In the genomic region with DNA sequence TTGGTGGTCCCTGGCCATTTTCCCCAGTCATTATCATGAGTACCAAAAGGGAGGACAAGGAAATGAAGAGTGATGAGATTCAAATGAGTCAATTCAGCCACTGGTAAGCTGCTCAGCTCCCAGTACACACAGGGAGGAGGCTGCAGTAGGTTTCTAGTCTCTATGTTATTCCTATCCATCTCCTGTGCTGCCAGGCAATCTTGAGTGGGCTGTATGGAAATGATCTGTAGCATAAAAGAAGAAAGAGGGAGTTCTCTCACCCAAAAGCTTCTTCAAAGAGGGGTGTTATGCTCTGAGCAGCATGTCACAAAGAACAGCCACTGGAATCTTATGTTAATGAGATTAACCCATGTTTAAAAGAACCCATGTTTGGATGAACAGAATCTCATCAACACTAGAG, we compare ENCODE assay signal across 19 mouse cellular contexts.
A peak's percentile ranks its signal among the peaks of the same experiment; 100 is the strongest.
DNase-seq lines count a peak whose midpoint lies in the region; TF ChIP-seq lines count a peak whose summit lies in the region.
"Had no signal": no experiment of that assay in that cellular context is flagged by ENCODE, and none has a peak within 500 bp of the region (broad histone marks: within the 10 kb centered on the region; RNA-seq: fewer than 3 reads in every experiment).

No protein-coding gene starts in this region.

- no peaks in the 10 kb centered on the region for H3K9me3 ChIP-seq in hindbrain, embryonic 10.5 days
- H3K9me3 ChIP-seq: embryonic facial prominence, embryonic 15.5 days; forebrain, embryonic 10.5 days; heart, embryonic 10.5 days; hindbrain, embryonic 15.5 days had no signal

- peak overlapping the region; percentile 41 for H3K27ac ChIP-seq in left cerebral cortex, adult 2 months
- no peak overlapping the region for H3K27ac ChIP-seq in hindbrain, embryonic 10.5 days
- H3K27ac ChIP-seq: embryonic facial prominence, embryonic 15.5 days; forebrain, embryonic 10.5 days; heart, embryonic 10.5 days; hindbrain, embryonic 15.5 days had no signal

- no peak for TF ChIP-seq CTCF in left cerebral cortex, adult 2 months (IDR thresholded peaks at IDR 0.05)

- H3K36me3 ChIP-seq in hindbrain, embryonic 10.5 days, result no peaks in the 10 kb centered on the region
- H3K36me3 ChIP-seq: embryonic facial prominence, embryonic 15.5 days; forebrain, embryonic 10.5 days; heart, embryonic 10.5 days; hindbrain, embryonic 15.5 days had no signal

- intact Hi-C loops in left cerebral cortex, adult 2 months (cut with DNase I), result loop anchor here (2.0 to 5.0 kb wide), 2 partner anchors 55 to 63 kb away; partner anchors contain the start of gene Lrrc3b

- H3K4me1 ChIP-seq in hindbrain, embryonic 10.5 days (replicated peaks), result no peaks in the 10 kb centered on the region
- H3K4me1 ChIP-seq: embryonic facial prominence, embryonic 15.5 days; forebrain, embryonic 10.5 days; hindbrain, embryonic 15.5 days had no signal

- H3K4me3 ChIP-seq in left cerebral cortex, adult 2 months, result no peak overlapping the region
- no peak overlapping the region for H3K4me3 ChIP-seq in hindbrain, embryonic 10.5 days
- H3K4me3 ChIP-seq: embryonic facial prominence, embryonic 15.5 days; erythroblast, embryonic 14.5 days; forebrain, embryonic 10.5 days; heart, embryonic 10.5 days; hindbrain, embryonic 15.5 days had no signal

- H3K27me3 ChIP-seq in hindbrain, embryonic 10.5 days (ENCODE audit: insufficient read depth, poor library complexity, severe bottlenecking), result no peaks in the 10 kb centered on the region
- H3K27me3 ChIP-seq: embryonic facial prominence, embryonic 15.5 days; hindbrain, embryonic 15.5 days had no signal

- DNase-seq in left cerebral cortex, adult 2 months (ENCODE audit: extremely low spot score in 1 of 2, low spot score in 2 of 2), result no peak
- no peak for DNase-seq in left cerebral cortex, adult 11 months (ENCODE audit: low spot score)
- DNase-seq in right cerebral cortex, adult 2 months (ENCODE audit: low spot score in 2 of 2), result peak; percentile 21 to 48
- no peak for DNase-seq in right cerebral cortex, postnatal 4 days
- DNase-seq in right cerebral cortex, postnatal 25 days, result peak; percentile 8
- no peak for DNase-seq in hindbrain, embryonic 10.5 days (ENCODE audit: low spot score)
- DNase-seq: adrenal gland, adult 2 months; adrenal gland, postnatal 25 days; cerebellum, adult 2 months; cerebellum, postnatal 10 days; embryo, embryonic 11 days; gastrocnemius, postnatal 10 days; heart, adult 18-20 months; heart, postnatal 10 days had no signal

Comparison
In these comparisons a context has a peak if more than half of its experiments do, and no peak if none do; other contexts are left out.
1. DNase-seq: peak in right cerebral cortex, adult 2 months (2 of 2) and right cerebral cortex, postnatal 25 days (single experiment); none in left cerebral cortex, adult 2 months (0 of 2), left cerebral cortex, adult 11 months (single experiment), right cerebral cortex, postnatal 4 days (single experiment) and hindbrain, embryonic 10.5 days (single experiment).